Mouse (Mus musculus): ENCODE measurements at regions not wholly inside any gene's neighbourhood (a gene's known extent, or its start where the extent isn't known, plus 50 kb on each side); places are given as distances from the start of the nearest gene placed in this dataset.
"Not testable (repeated sequence)": the region's sequence is repeated elsewhere in the genome, so short reads cannot be mapped to it uniquely, and the experiment has no call there.

- no peak for DNase-seq
- intact Hi-C loops (cut with DNase I) = no loop called here
Measured at GRCm38 (mm10) chr11:121894801-121895200, 64.8 kb downstream of the Ptchd3 start.

- intact Hi-C loops (cut with DNase I); DNase-seq: not testable (repeated sequence)
Measured at GRCm38 (mm10) chr11:121904393-121904792, 74.3 kb downstream of the Ptchd3 start.

- intact Hi-C loops (cut with DNase I); DNase-seq: not testable (repeated sequence)
Measured at GRCm38 (mm10) chr11:121924631-121925030, 94.6 kb downstream of the Ptchd3 start.

- DNase-seq; intact Hi-C loops (cut with DNase I): not testable (repeated sequence)
Measured at GRCm38 (mm10) chr11:121925043-121925442, 95.0 kb downstream of the Ptchd3 start.

GRCm38 (mm10) chr11:121951726-121952125, 121.7 kb downstream of the Ptchd3 start:
- intact Hi-C loops (cut with DNase I) = not testable (repeated sequence)
- peak in 1 of 2 experiments; percentile 1 for DNase-seq

- DNase-seq = peak in 1 of 2 experiments; percentile 1
- intact Hi-C loops (cut with DNase I) = not testable (repeated sequence)
Measured at GRCm38 (mm10) chr11:121956367-121957235, 126.6 kb downstream of the Ptchd3 start.

- DNase-seq; intact Hi-C loops (cut with DNase I): not testable (repeated sequence)
Measured at GRCm38 (mm10) chr11:121958735-121959134, 128.7 kb downstream of the Ptchd3 start.

GRCm38 (mm10) chr11:121964111-121964510, 134.1 kb downstream of the Ptchd3 start:
- DNase-seq; intact Hi-C loops (cut with DNase I): not testable (repeated sequence)

GRCm38 (mm10) chr11:121965911-121966310, 135.9 kb downstream of the Ptchd3 start:
- intact Hi-C loops (cut with DNase I) = not testable (repeated sequence)

More at GRCm38 (mm10) chr11:121965911-121966310, 135.9 kb downstream of the Ptchd3 start:
- DNase-seq = not testable (repeated sequence)
